ENCODE assay signal across 8 mouse cellular contexts in the genomic region with DNA sequence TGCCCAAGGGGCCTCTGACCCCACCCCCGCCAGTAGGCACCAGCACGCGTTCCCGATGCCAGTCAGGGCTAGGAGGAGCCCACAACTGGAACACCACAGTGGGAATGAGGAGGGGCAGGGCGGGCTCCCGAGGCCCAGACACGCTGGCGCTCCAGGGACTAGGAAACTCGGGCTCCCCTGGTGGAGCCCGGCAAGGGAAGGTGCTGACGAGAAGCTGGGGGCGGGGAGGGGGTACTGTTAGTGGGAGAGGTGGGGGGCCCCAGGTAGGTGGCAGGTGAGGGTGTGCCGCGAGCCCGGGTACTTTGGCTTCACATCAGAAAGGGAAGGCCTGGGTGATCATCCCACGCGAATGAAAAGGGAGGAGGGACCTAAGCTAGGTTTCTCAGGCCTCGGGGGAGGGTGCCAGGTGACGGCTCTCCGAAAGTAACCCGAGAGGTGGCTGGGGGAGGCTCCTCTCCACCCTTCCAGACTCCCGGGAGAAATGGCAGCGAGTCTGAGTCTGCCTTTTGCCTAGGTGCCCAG. TPM values are rescaled to one million over a fixed set of nuclear protein-coding genes. Genes with fewer than 3 reads are reported as not detected.
DNase-seq lines count a peak whose midpoint lies in the region; ATAC-seq and TF ChIP-seq lines count a peak whose summit lies in the region.

No protein-coding gene starts in this region.

- ATAC-seq in Patski, result peak; percentile 52
- 0 out of 2 replicates have a peak, but pooled peaks have one; percentile 9 for ATAC-seq in hindbrain, embryonic 15.5 days (ENCODE audit: low FRiP score, low read depth)
- ATAC-seq in liver, embryonic 11.5 days (replicated peaks; ENCODE audit: low FRiP score), result peak; percentile 2; the same call in 1 of the 2 replicates
- peak; percentile 34 for ATAC-seq in neural tube, embryonic 14.5 days (ENCODE audit: low read depth)

- peak overlapping the region; percentile 78 for H3K4me2 ChIP-seq in hindbrain, embryonic 15.5 days
- H3K4me2 ChIP-seq in liver, embryonic 11.5 days, result peak overlapping the region; percentile 97
- peak overlapping the region; percentile 60 for H3K4me2 ChIP-seq in neural tube, embryonic 14.5 days (ENCODE audit: low read depth, low read length)

- peak overlapping the region; percentile 71 for H3K4me3 ChIP-seq in cerebellum, adult 2 months (replicated peaks; ENCODE audit: insufficient read depth, low read depth, low read length)
- H3K4me3 ChIP-seq in forebrain, embryonic 10.5 days, result peak overlapping the region; percentile 90
- peak overlapping the region; percentile 43 for H3K4me3 ChIP-seq in hindbrain, embryonic 15.5 days
- H3K4me3 ChIP-seq in liver, embryonic 11.5 days (ENCODE audit: low read depth, low read length), result peak overlapping the region; percentile 87
- peak overlapping the region; percentile 31 for H3K4me3 ChIP-seq in neural tube, embryonic 14.5 days (ENCODE audit: low read depth, low read length)

- no peaks in the 10 kb centered on the region for H3K9me3 ChIP-seq in forebrain, embryonic 10.5 days
- H3K9me3 ChIP-seq in hindbrain, embryonic 15.5 days, result no peaks in the 10 kb centered on the region
- H3K9me3 ChIP-seq in liver, embryonic 11.5 days (ENCODE audit: control insufficient read depth, low read length), result no peaks in the 10 kb centered on the region
- H3K9me3 ChIP-seq in neural tube, embryonic 14.5 days (ENCODE audit: control insufficient read depth, low read length), result no peaks in the 10 kb centered on the region

- 3% methylated on average over 23 of the region's 23 CpGs for WGBS in cerebellum, adult 2 months
- 1% methylated on average over 23 of the region's 23 CpGs for WGBS in forebrain, embryonic 10.5 days
- 3% methylated on average over 23 of the region's 23 CpGs for WGBS in hindbrain, embryonic 15.5 days
- WGBS in liver, embryonic 11.5 days, result 2% methylated on average over 23 of the region's 23 CpGs
- 2% methylated on average over 23 of the region's 23 CpGs for WGBS in neural tube, embryonic 14.5 days

- peak overlapping the region; percentile 49 for H3K27ac ChIP-seq in cerebellum, adult 2 months (ENCODE audit: insufficient read depth, low read length)
- peak overlapping the region; percentile 87 for H3K27ac ChIP-seq in forebrain, embryonic 10.5 days
- H3K27ac ChIP-seq in hindbrain, embryonic 15.5 days (replicated peaks), result no peak overlapping the region
- H3K27ac ChIP-seq in liver, embryonic 11.5 days (ENCODE audit: low read depth, low read length), result peak overlapping the region; percentile 63
- no peak overlapping the region for H3K27ac ChIP-seq in neural tube, embryonic 14.5 days (ENCODE audit: low read depth, low read length)

- H3K4me1 ChIP-seq in cerebellum, adult 2 months (ENCODE audit: control insufficient read depth, insufficient read depth, low read length), result peaks cover 35% of the 10 kb centered on the region
- H3K4me1 ChIP-seq in forebrain, embryonic 10.5 days, result peaks cover 52% of the 10 kb centered on the region
- peaks cover 21% of the 10 kb centered on the region for H3K4me1 ChIP-seq in hindbrain, embryonic 15.5 days (replicated peaks)
- H3K4me1 ChIP-seq in liver, embryonic 11.5 days (replicated peaks; ENCODE audit: control insufficient read depth, insufficient read depth, low read length), result peaks cover 55% of the 10 kb centered on the region
- H3K4me1 ChIP-seq in neural tube, embryonic 14.5 days (ENCODE audit: control insufficient read depth, insufficient read depth, low read length), result 0 out of 2 replicates have a peak, but pooled peaks cover 5% of the 10 kb centered on the region

- TF ChIP-seq CTCF in cerebellum, adult 2 months (IDR thresholded peaks at IDR 0.05; ENCODE audit: borderline replicate concordance, insufficient read depth, low read depth, low read length), result no peak
- TF ChIP-seq CTCF in Patski (IDR thresholded peaks at IDR 0.05), result no peak

- H3K36me3 ChIP-seq in forebrain, embryonic 10.5 days (replicated peaks), result no peaks in the 10 kb centered on the region
- H3K36me3 ChIP-seq in hindbrain, embryonic 15.5 days, result no peaks in the 10 kb centered on the region
- H3K36me3 ChIP-seq in liver, embryonic 11.5 days (ENCODE audit: control insufficient read depth, insufficient read depth, low read length), result no peaks in the 10 kb centered on the region
- no peaks in the 10 kb centered on the region for H3K36me3 ChIP-seq in neural tube, embryonic 14.5 days (ENCODE audit: control insufficient read depth, insufficient read depth, low read length)

- POLR2A ChIA-PET in Patski (lab: Charles Lee), result interaction anchor here (1.4 kb wide), 1 partner anchor 32 kb away, joined by 5 read pairs; no protein-coding TSS in a partner anchor

- no peaks in the 10 kb centered on the region for H3K27me3 ChIP-seq in cerebellum, adult 2 months (ENCODE audit: control insufficient read depth, insufficient read depth, low read length)
- H3K27me3 ChIP-seq in Patski, result no peaks in the 10 kb centered on the region
- H3K27me3 ChIP-seq in forebrain, embryonic 10.5 days (ENCODE audit: poor library complexity, severe bottlenecking), result peaks cover 60% of the 10 kb centered on the region
- peaks cover 33% of the 10 kb centered on the region for H3K27me3 ChIP-seq in hindbrain, embryonic 15.5 days
- H3K27me3 ChIP-seq in liver, embryonic 11.5 days (replicated peaks; ENCODE audit: control insufficient read depth, insufficient read depth, low read length), result no peaks in the 10 kb centered on the region
- H3K27me3 ChIP-seq in neural tube, embryonic 14.5 days (ENCODE audit: control insufficient read depth, insufficient read depth, low read length), result peaks cover 6% of the 10 kb centered on the region; the same call in 1 of the 2 replicates

- in situ Hi-C loops in Patski (cut with MboI; ENCODE audit: low pct_unique_long_range_greater_than_20kb), result no loop called here

- CTCF ChIA-PET in Patski (lab: Charles Lee), result no interaction called here

- TF ChIP-seq POLR2A in cerebellum, adult 2 months (IDR thresholded peaks at IDR 0.05; ENCODE audit: borderline replicate concordance, insufficient read depth, low read length), result no peak

- H3K9ac ChIP-seq in hindbrain, embryonic 15.5 days, result peak overlapping the region; percentile 31; the same call in 1 of the 2 replicates
- H3K9ac ChIP-seq in liver, embryonic 11.5 days (ENCODE audit: low read depth, low read length), result peak overlapping the region; percentile 91
- peak overlapping the region; percentile 41 for H3K9ac ChIP-seq in neural tube, embryonic 14.5 days (replicated peaks; ENCODE audit: low read depth, low read length)

- DNase-seq in cerebellum, adult 2 months, result peak; percentile 62 to 67
- no peak for DNase-seq in cerebellum, postnatal 4 days (ENCODE audit: low spot score in 2 of 2)
- DNase-seq in Patski (ENCODE audit: low read depth, low spot score), result no peak
- DNase-seq in forebrain, embryonic 10.5 days (ENCODE audit: extremely low spot score, low spot score), result no peak
- no peak for DNase-seq in liver, embryonic 11.5 days (ENCODE audit: low spot score)
- no peak for DNase-seq in layer of hippocampus, adult 8-10 months (ENCODE audit: low spot score in 2 of 2)

RNA-seq across cellular contexts. Expression of gene Ldlrap1, which starts 0.9 kb away (rescaled TPM):
- 16.0 and 18.5 TPM in 2 replicates for polyA plus RNA-seq in cerebellum, adult 2 months (2012; rRNA removed)
- 17.1 TPM for polyA plus RNA-seq in Patski (2021)
- polyA plus RNA-seq in forebrain, embryonic 10.5 days (2016; fragmentation: Nextera tagmentation; extraction: Ambion mirVana), result 9.6 and 11.8 TPM in 2 replicates
- 2.6 and 2.7 TPM in 2 replicates for polyA plus RNA-seq in hindbrain, embryonic 15.5 days (2015; fragmentation: Nextera tagmentation; extraction: Ambion mirVana)
- polyA plus RNA-seq in liver, embryonic 11.5 days (2014; fragmentation: Nextera tagmentation; extraction: Ambion mirVana), result 32.2 and 33.3 TPM in 2 replicates
- 0.70 and 3.0 TPM in 2 replicates for polyA plus RNA-seq in neural tube, embryonic 14.5 days (2014; fragmentation: Nextera tagmentation; extraction: Ambion mirVana)
- total RNA-seq in layer of hippocampus, adult 8-10 months (2022), result 1 to 10 TPM; 1.9 to 4.8 (median 3.0) TPM

Comparison
In these comparisons a context has a peak if more than half of its experiments do, and no peak if none do; other contexts are left out.
1. DNase-seq: peak in cerebellum, adult 2 months (2 of 2); none in cerebellum, postnatal 4 days (0 of 2), Patski (single experiment), forebrain, embryonic 10.5 days (single experiment), liver, embryonic 11.5 days (single experiment) and layer of hippocampus, adult 8-10 months (0 of 2).
2. H3K27ac ChIP-seq: peak in cerebellum, adult 2 months (single experiment), forebrain, embryonic 10.5 days (single experiment) and liver, embryonic 11.5 days (single experiment); none in hindbrain, embryonic 15.5 days (single experiment) and neural tube, embryonic 14.5 days (single experiment).
3. H3K4me3 ChIP-seq: peak in every context shown above with its lines; median percentile 90 in forebrain, embryonic 10.5 days; 87 in liver, embryonic 11.5 days; 71 in cerebellum, adult 2 months; 43 in hindbrain, embryonic 15.5 days; 31 in neural tube, embryonic 14.5 days.
4. ATAC-seq: peak in every context shown above with its lines; median percentile 52 in Patski; 34 in neural tube, embryonic 14.5 days; 9 in hindbrain, embryonic 15.5 days; 2 in liver, embryonic 11.5 days.
5. H3K9ac ChIP-seq: peak in every context shown above with its lines; median percentile 91 in liver, embryonic 11.5 days; 41 in neural tube, embryonic 14.5 days; 31 in hindbrain, embryonic 15.5 days.
6. Peak in every context shown above with its lines, with median percentiles within 50 percentile points of each other: H3K4me2 ChIP-seq.